Mouse (Mus musculus) lung, embryonic 14.5 days (tissue): ENCODE measurements around the gene Syde1. TPM values are rescaled to one million over a fixed set of nuclear protein-coding genes. Genes with fewer than 3 reads are reported as not detected.

Experiments used
- ATAC-seq: fragments of 200-750 bp; cut with Nextera tagmentation; 2 replicates; pipeline ENCODE4 v1.8.0; 2017; ENCODE audit warnings: mild to moderate bottlenecking, moderate TSS enrichment, moderate library complexity; ENCODE audit not compliant: insufficient read depth
- DNase-seq: peaks from one replicate; pipeline ENCODE4 v3.0.0-alpha.2; 2015
- H3K27ac ChIP-seq: fragments of 300-500 bp; sonication (generic); 2 replicates; pipeline ENCODE4 v1.5.1; 2014; ENCODE audit warnings: low read depth, mild to moderate bottlenecking, moderate library complexity
- H3K27me3 ChIP-seq: fragments of 300-500 bp; sonication (generic); 2 replicates; pipeline ENCODE4 v1.6.1; 2014; ENCODE audit warnings: low read length, control low read depth; ENCODE audit not compliant: insufficient read depth
- H3K36me3 ChIP-seq: fragments of 300-500 bp; sonication (generic); 2 replicates; pipeline ENCODE4 v1.6.1; 2014; ENCODE audit warnings: control low read depth; ENCODE audit not compliant: insufficient read depth
- H3K4me1 ChIP-seq: fragments of 300-500 bp; sonication (generic); 2 replicates; pipeline ENCODE4 v1.6.1; 2014; ENCODE audit warnings: antibody characterized with exemption, control low read depth; ENCODE audit not compliant: insufficient read depth
- H3K4me2 ChIP-seq: fragments of 300-500 bp; sonication (generic); 2 replicates; pipeline ENCODE4 v1.6.1; 2014; ENCODE audit warnings: mild to moderate bottlenecking
- H3K4me3 ChIP-seq: fragments of 300-500 bp; sonication (generic); 2 replicates; pipeline ENCODE4 v1.5.1; 2014; ENCODE audit warnings: low read depth, low read length
- H3K9ac ChIP-seq: fragments of 300-500 bp; sonication (generic); 2 replicates; pipeline ENCODE4 v1.6.1; 2014
- H3K9me3 ChIP-seq: fragments of 300-500 bp; sonication (generic); 2 replicates; pipeline ENCODE4 v1.6.1; 2016; ENCODE audit warnings: low read depth, low read length, control low read depth
- CTCF ChIP-seq: IDR thresholded peaks from 2 replicates; pipeline ENCODE4 v1.5.1; 2016; ENCODE audit warnings: antibody characterized with exemption, low read depth
- WGBS: fragments of 180-500 bp; shearing (Covaris S2); extraction: QIAGEN DNeasy Blood & Tissue Kit; methylation state at CpG from one replicate; pipeline ENCODE4 v1.1.7; 2014; 5-methylcytosine and 5-hydroxymethylcytosine counted together
- polyA plus RNA-seq: library from polyadenylated mRNA; unstranded; fragments of >200 nt; fragmentation: Nextera tagmentation; extraction: Ambion mirVana; gene quantifications from 2 replicates; pipeline ENCODE4 v1.2.1, GENCODE M21; 2014

Gene Syde1
- polyA plus RNA-seq, 1 experiment from 2014 or later, result 29.3 TPM

DNA sequence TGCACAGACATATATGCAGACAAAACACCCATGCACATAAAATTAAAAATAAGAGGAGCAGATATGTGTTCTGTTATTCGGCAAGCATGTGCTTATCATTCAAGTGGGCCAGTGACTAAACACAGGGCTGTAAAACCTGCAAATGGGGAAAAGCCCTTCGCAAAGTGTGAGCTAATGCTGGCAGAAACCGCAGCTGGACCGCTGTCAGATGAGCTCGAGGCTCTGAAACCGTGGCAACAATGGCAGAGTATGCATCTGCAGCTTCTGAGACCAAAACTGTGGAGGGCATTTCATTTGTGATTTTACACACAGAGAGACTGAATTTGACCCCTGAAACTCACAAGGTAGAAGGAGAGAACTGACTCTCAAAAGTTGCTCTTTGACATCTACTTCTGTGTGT is 21.3 kb downstream of the Syde1 start:
- Histone ChIP-seq H3K4me3 (no peak overlapping the region), H3K4me2 (no peak overlapping the region), H3K27ac (no peak overlapping the region), H3K9me3 (no peaks in the 10 kb centered on the region), H3K36me3 (no peaks in the 10 kb centered on the region), H3K9ac (no peak overlapping the region), H3K4me1 (peaks cover 3% of the 10 kb centered on the region; the same call in 1 of the 2 replicates), H3K27me3 (no peaks in the 10 kb centered on the region)
- ATAC-seq (no peak), DNase-seq (no peak)
- no peak for TF ChIP-seq CTCF
- WGBS, result 53% methylated on average over 6 of the region's 6 CpGs

DNA sequence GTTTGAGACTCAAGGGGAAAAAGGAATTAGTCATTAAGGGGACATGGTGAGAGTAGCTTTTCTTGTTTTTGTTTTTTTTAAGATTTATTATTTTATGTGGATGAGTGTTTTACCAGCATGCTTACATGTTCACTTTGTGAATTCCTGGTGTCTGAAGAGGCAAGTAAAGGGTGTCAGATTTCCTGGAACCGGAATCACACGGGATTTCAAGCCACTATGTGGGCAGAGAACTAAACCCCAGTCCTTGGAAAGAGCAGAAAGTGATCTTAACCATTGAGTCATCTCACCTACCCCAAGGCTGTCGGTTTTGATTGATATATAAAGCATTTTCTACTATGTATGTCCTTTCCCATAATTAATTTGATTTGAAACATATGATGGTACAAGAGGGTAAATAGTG is 22.1 kb downstream of the Syde1 start:
- H3K27ac ChIP-seq, result no peak overlapping the region
- H3K36me3 ChIP-seq, result no peaks in the 10 kb centered on the region
- ATAC-seq, result no peak
- no peak overlapping the region for H3K9ac ChIP-seq
- DNase-seq, result no peak
- TF ChIP-seq CTCF, result no peak
- 51% methylated on average over 3 of the region's 3 CpGs for WGBS
- no peaks in the 10 kb centered on the region for H3K27me3 ChIP-seq
- H3K4me3 ChIP-seq, result no peak overlapping the region
- no peaks in the 10 kb centered on the region for H3K4me1 ChIP-seq
- no peak overlapping the region for H3K4me2 ChIP-seq
- no peaks in the 10 kb centered on the region for H3K9me3 ChIP-seq

DNA sequence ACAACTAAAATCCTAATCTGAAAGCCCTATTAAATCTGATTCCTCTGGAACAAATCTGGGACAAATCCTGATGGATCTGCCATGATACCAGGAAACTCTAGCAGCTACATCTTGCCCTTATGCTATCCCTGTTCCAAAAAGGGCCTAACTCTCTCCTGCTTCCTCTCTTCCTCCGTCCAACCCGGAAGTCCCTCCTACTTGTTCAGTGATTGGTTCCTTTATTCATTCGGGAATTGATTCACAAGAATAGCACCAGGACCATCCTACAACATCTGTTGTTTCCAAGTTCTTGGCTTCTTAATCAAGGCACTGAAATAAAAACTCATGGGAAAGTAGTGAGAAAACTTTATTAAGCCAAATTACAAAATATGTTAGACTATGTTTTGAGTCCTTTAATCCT is 22.6 kb downstream of the Syde1 start:
- TF ChIP-seq CTCF, result no peak
- no peaks in the 10 kb centered on the region for H3K36me3 ChIP-seq
- H3K4me1 ChIP-seq, result no peaks in the 10 kb centered on the region
- no peak overlapping the region for H3K27ac ChIP-seq
- H3K27me3 ChIP-seq, result no peaks in the 10 kb centered on the region
- DNase-seq, result no peak
- WGBS, result 86% methylated on average over 3 of the region's 3 CpGs
- H3K4me2 ChIP-seq, result no peak overlapping the region
- H3K9ac ChIP-seq, result no peak overlapping the region
- H3K4me3 ChIP-seq, result no peak overlapping the region
- no peaks in the 10 kb centered on the region for H3K9me3 ChIP-seq
- ATAC-seq, result no peak

DNA sequence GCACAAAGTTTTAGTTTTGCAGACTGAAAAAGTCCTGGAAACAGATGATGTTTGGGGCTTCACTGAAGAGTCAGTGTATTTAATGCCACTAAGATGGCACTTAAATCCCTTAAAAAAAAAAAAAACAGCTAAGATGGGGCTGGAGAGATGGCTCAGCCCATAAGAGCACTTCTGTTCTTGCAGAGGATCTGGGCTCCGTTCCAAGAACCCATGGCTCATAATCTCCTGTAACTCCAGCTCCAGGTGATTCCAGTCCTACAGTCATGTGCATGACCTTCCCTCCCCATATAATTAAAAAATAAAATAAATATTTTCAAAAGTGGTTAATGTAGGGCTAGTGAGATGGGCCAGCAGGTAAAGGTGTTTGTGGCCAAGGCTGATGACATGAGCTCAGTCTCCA is 26.7 kb downstream of the Syde1 start:
- Histone ChIP-seq H3K4me2 (no peak overlapping the region), H3K36me3 (no peaks in the 10 kb centered on the region)

DNA sequence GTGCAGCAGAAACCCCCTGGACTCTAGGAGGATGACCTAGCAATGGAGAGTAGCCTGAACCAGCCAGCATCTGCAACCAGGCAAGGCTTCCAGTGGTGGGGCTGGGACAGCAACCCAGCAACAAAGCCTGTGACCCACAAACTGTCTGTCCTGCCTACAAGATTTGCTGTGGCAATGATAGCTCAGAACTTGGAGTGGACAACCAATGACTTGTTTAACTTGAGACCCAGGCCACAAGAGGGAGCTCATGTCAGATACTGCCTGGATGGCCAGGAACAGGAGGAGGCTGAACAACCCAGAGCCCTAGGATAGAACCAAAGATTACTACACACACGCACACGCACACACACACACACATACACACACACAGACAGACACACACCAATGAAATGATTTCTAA is 50.8 kb downstream of the Syde1 start:
- DNase-seq (peak; percentile 51), ATAC-seq (no peak)
- Histone ChIP-seq H3K4me1 (no peaks in the 10 kb centered on the region), H3K4me2 (no peak overlapping the region), H3K27ac (no peak overlapping the region), H3K36me3 (no peaks in the 10 kb centered on the region), H3K9ac (no peak overlapping the region), H3K4me3 (no peak overlapping the region), H3K27me3 (no peaks in the 10 kb centered on the region), H3K9me3 (no peaks in the 10 kb centered on the region)
- peak; percentile 49 for TF ChIP-seq CTCF
- WGBS, result 58% methylated on average over 2 of the region's 2 CpGs

More for the DNA sequence above, 26.7 kb downstream of the Syde1 start:
- Histone ChIP-seq H3K27ac (no peak overlapping the region), H3K4me3 (no peak overlapping the region), H3K27me3 (no peaks in the 10 kb centered on the region), H3K4me1 (no peaks in the 10 kb centered on the region), H3K9me3 (no peaks in the 10 kb centered on the region), H3K9ac (no peak overlapping the region)
- DNase-seq (no peak), ATAC-seq (no peak)
- TF ChIP-seq CTCF, result no peak
- WGBS, result 64% methylated on average over 1 of the region's 1 CpGs

Other genes starting within 250 kb of the Syde1 start
- 59.7 and 62.1 TPM in 2 replicates for gene Agpat3, start 239.5 kb downstream of the Syde1 start, polyA plus RNA-seq
- gene Rrp1, start 178.9 kb downstream of the Syde1 start, polyA plus RNA-seq, result 239 and 249 TPM in 2 replicates
- 201 and 211 TPM in 2 replicates for gene Cstb, start 166.3 kb downstream of the Syde1 start, polyA plus RNA-seq
- 5.9 and 6.9 TPM in 2 replicates for gene Pdxk, start 127.0 kb downstream of the Syde1 start, polyA plus RNA-seq
- gene Olfr1358, start 74.5 kb downstream of the Syde1 start, polyA plus RNA-seq, result not detected in 2 replicates
- 33.2 and 33.3 TPM in 2 replicates for gene Ilvbl, start 17.6 kb downstream of the Syde1 start, polyA plus RNA-seq
- not detected in 2 replicates for gene Olfr1357, start 26.1 kb upstream of the Syde1 start, polyA plus RNA-seq
- gene Casp14, start 126.3 kb upstream of the Syde1 start, polyA plus RNA-seq, result not detected in 2 replicates
- gene Ccdc105, start 161.1 kb upstream of the Syde1 start, polyA plus RNA-seq, result 0.18 and 0.21 TPM in 2 replicates
- gene Slc1a6, start 188.5 kb upstream of the Syde1 start, polyA plus RNA-seq, result 0.77 and 1.1 TPM in 2 replicates